Mouse (Mus musculus) embryonic facial prominence, embryonic 11.5 days (tissue): ENCODE measurements around the gene Cacng4. TPM values are rescaled to one million over a fixed set of nuclear protein-coding genes. Genes with fewer than 3 reads are reported as not detected.
A peak's percentile ranks its signal among the peaks of the same experiment; 100 is the strongest.

Experiments
- ATAC-seq: fragments of 200-750 bp; cut with Nextera tagmentation; replicated peaks from 2 replicates; pipeline ENCODE4 v1.8.0; 2017; ENCODE audit warnings: low read depth; ENCODE audit not compliant: insufficient number of reproducible peaks, low FRiP score, low TSS enrichment
- DNase-seq: peaks from one replicate; pipeline ENCODE4 v3.0.0-alpha.2; 2015; ENCODE audit warnings: low spot score
- H3K27ac ChIP-seq: fragments of 300-500 bp; sonication (generic); replicated peaks from 2 replicates; pipeline ENCODE4 v1.5.1; 2014; ENCODE audit warnings: mild to moderate bottlenecking, low read depth, low read length, control low read depth
- H3K27me3 ChIP-seq: fragments of 300-500 bp; sonication (generic); 2 replicates; pipeline ENCODE4 v1.6.1; 2014; ENCODE audit warnings: mild to moderate bottlenecking, low read length, moderate library complexity, mixed read lengths; ENCODE audit not compliant: control insufficient read depth, insufficient read depth
- H3K36me3 ChIP-seq: fragments of 300-500 bp; sonication (generic); replicated peaks from 2 replicates; pipeline ENCODE4 v1.6.1; 2014; ENCODE audit warnings: low read depth, mild to moderate bottlenecking, low read length, moderate library complexity, mixed read lengths; ENCODE audit not compliant: control insufficient read depth, insufficient read depth
- H3K4me1 ChIP-seq: fragments of 300-500 bp; sonication (generic); 2 replicates; pipeline ENCODE4 v1.6.1; 2014; ENCODE audit warnings: low read length, mixed read lengths; ENCODE audit not compliant: control insufficient read depth, insufficient read depth
- H3K4me2 ChIP-seq: fragments of 300-500 bp; sonication (generic); 2 replicates; pipeline ENCODE4 v1.6.1; 2014; ENCODE audit warnings: low read depth, mild to moderate bottlenecking, control low read depth, low read length, moderate library complexity
- H3K4me3 ChIP-seq: fragments of 300-500 bp; sonication (generic); 2 replicates; pipeline ENCODE4 v1.5.1; 2014; ENCODE audit warnings: low read depth, low read length, control low read depth
- H3K9ac ChIP-seq: fragments of 300-500 bp; sonication (generic); replicated peaks from 2 replicates; pipeline ENCODE4 v1.6.1; 2014; ENCODE audit warnings: mild to moderate bottlenecking, control low read depth, low read length
- H3K9me3 ChIP-seq: fragments of 300-500 bp; sonication (generic); replicated peaks from 2 replicates; pipeline ENCODE4 v1.6.1; 2016; ENCODE audit warnings: mild to moderate bottlenecking, low read length, inconsistent platforms, mixed read lengths; ENCODE audit not compliant: control insufficient read depth
- WGBS: fragments of 180-500 bp; shearing (Covaris S2); extraction: QIAGEN DNeasy Blood & Tissue Kit; methylation state at CpG from one replicate; pipeline ENCODE4 v1.1.7; 2014; 5-methylcytosine and 5-hydroxymethylcytosine counted together
- polyA plus RNA-seq: library from polyadenylated mRNA; unstranded; fragments of >200 nt; fragmentation: Nextera tagmentation; extraction: Ambion mirVana; gene quantifications from 2 replicates; pipeline ENCODE4 v1.2.1, GENCODE M21; 2014

Cacng4 gene
- 7.9 and 8.3 TPM in 2 replicates for polyA plus RNA-seq

DNA sequence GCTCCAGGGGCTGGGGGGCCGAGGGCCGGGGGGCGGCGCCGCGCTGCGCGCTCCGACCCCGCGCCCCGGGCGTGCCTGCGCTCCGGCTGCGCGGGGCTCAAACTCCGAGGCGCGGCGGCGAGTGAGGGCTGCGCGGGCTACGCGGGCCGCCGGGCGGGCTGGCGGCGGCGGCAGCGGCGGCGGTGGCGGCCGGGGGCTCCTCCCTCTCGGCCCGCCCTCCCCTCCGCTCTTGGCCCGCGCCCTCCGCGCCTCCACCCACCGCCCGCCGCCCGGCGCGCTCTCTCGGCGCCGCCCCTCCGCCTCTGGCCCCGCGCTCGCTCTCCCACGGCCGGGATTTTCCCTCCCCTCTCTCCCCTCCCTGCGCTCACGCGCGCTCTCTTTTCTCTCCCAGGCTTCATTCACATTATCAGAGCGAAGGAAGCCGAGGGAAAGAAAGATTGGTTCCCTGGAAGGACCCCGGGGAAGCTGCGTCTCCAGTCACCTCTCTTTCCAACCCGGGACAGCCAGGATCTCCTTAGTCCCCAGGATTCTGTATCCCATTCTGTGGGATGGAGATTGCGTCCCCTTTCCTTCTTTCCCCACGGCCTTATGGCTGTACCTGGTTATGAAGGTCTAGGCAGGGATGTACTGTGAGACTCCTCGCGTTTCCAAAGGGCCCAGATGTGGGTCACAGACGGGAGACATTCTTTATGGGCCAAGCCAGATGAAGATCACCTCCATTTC lies at the start of gene Cacng4:
Gene Cacng4 (minus strand): TSS at position 11 of the 723 bp plus-strand sequence.
- peak within 1 kb of the TSS; percentile 71 for H3K9ac ChIP-seq
- H3K36me3 ChIP-seq, result no peaks in the 10 kb centered on the region
- H3K4me3 ChIP-seq, result peak within 1 kb of the TSS; percentile 69
- WGBS, result under 1% methylated on average over 24 of the region's 73 CpGs
- peak; percentile 15 for ATAC-seq
- peak; percentile 61 for DNase-seq
- peaks cover 5% of the 10 kb centered on the region; the same call in 1 of the 2 replicates for H3K4me1 ChIP-seq
- H3K4me2 ChIP-seq, result peak within 1 kb of the TSS; percentile 96
- peaks cover 28% of the 10 kb centered on the region for H3K27me3 ChIP-seq
- H3K9me3 ChIP-seq, result no peaks in the 10 kb centered on the region
- H3K27ac ChIP-seq, result peak within 1 kb of the TSS; percentile 41

- Histone ChIP-seq H3K27ac (no peak overlapping the region), H3K36me3 (no peaks in the 10 kb centered on the region), H3K4me3 (no peak overlapping the region), H3K9me3 (no peaks in the 10 kb centered on the region), H3K27me3 (no peaks in the 10 kb centered on the region), H3K4me1 (no peaks in the 10 kb centered on the region), H3K9ac (no peak overlapping the region), H3K4me2 (no peak overlapping the region)
- DNase-seq (no peak), ATAC-seq (no peak)
- WGBS, result 71% methylated on average over 7 of the region's 7 CpGs
Measured at GRCm38 (mm10) chr11:107833351-107834040, 39.1 kb upstream of the Cacng4 start.

- Histone ChIP-seq H3K4me2 (no peak overlapping the region), H3K36me3 (no peaks in the 10 kb centered on the region), H3K9me3 (no peaks in the 10 kb centered on the region), H3K27ac (no peak overlapping the region), H3K27me3 (peaks cover 2% of the 10 kb centered on the region; the same call in 1 of the 2 replicates), H3K4me1 (no peaks in the 10 kb centered on the region), H3K4me3 (no peak overlapping the region), H3K9ac (no peak overlapping the region)
- DNase-seq, result peak; percentile 78
- 34% methylated on average over 5 of the region's 5 CpGs for WGBS
- ATAC-seq, result no peak
Measured at GRCm38 (mm10) chr11:107817196-107817595, 22.8 kb upstream of the Cacng4 start.

- no peaks in the 10 kb centered on the region for H3K36me3 ChIP-seq
- no peaks in the 10 kb centered on the region for H3K9me3 ChIP-seq
- peak overlapping the region; percentile 10; the same call in 1 of the 2 replicates for H3K4me2 ChIP-seq
- ATAC-seq (no peak), DNase-seq (no peak)
- H3K27me3 ChIP-seq, result peaks cover 4% of the 10 kb centered on the region; the same call in 1 of the 2 replicates
- no peak overlapping the region for H3K4me3 ChIP-seq
- H3K9ac ChIP-seq, result no peak overlapping the region
- WGBS, result 33% methylated on average over 21 of the region's 21 CpGs
- H3K27ac ChIP-seq, result no peak overlapping the region
- no peaks in the 10 kb centered on the region for H3K4me1 ChIP-seq
Measured at GRCm38 (mm10) chr11:107812941-107813648, 18.7 kb upstream of the Cacng4 start.

GRCm38 (mm10) chr11:107812429-107812828 lies 18.1 kb upstream of the Cacng4 start:
- no peak overlapping the region for H3K27ac ChIP-seq
- WGBS, result 39% methylated on average over 4 of the region's 4 CpGs
- no peak for DNase-seq

GRCm38 (mm10) chr11:107808508-107808907 lies 14.2 kb upstream of the Cacng4 start:
- Histone ChIP-seq H3K36me3 (no peaks in the 10 kb centered on the region), H3K27ac (no peak overlapping the region), H3K4me2 (no peak overlapping the region), H3K27me3 (peaks cover 4% of the 10 kb centered on the region; the same call in 1 of the 2 replicates), H3K9ac (no peak overlapping the region), H3K4me1 (no peaks in the 10 kb centered on the region), H3K9me3 (no peaks in the 10 kb centered on the region), H3K4me3 (no peak overlapping the region)
- DNase-seq (peak; percentile 12), ATAC-seq (no peak)
- WGBS, result 67% methylated on average over 8 of the region's 8 CpGs

More at GRCm38 (mm10) chr11:107812429-107812828, 18.1 kb upstream of the Cacng4 start:
- Histone ChIP-seq H3K9ac (no peak overlapping the region), H3K4me3 (no peak overlapping the region), H3K4me2 (no peak overlapping the region), H3K36me3 (no peaks in the 10 kb centered on the region), H3K9me3 (no peaks in the 10 kb centered on the region), H3K27me3 (peaks cover 4% of the 10 kb centered on the region; the same call in 1 of the 2 replicates), H3K4me1 (no peaks in the 10 kb centered on the region)
- no peak for ATAC-seq

GRCm38 (mm10) chr11:107806058-107806457 lies 11.7 kb upstream of the Cacng4 start:
- ATAC-seq (no peak), DNase-seq (no peak)
- no peaks in the 10 kb centered on the region for H3K4me1 ChIP-seq
- H3K4me2 ChIP-seq, result no peak overlapping the region
- no peaks in the 10 kb centered on the region for H3K36me3 ChIP-seq
- no peak overlapping the region for H3K27ac ChIP-seq
- H3K27me3 ChIP-seq, result no peaks in the 10 kb centered on the region
- 73% methylated on average over 1 of the region's 1 CpGs for WGBS
- no peak overlapping the region for H3K9ac ChIP-seq
- H3K4me3 ChIP-seq, result no peak overlapping the region
- no peaks in the 10 kb centered on the region for H3K9me3 ChIP-seq
